Mouse (Mus musculus) intestine, postnatal 0 days (tissue): ENCODE data around the gene Gpr89. TPM values are rescaled to one million over a fixed set of nuclear protein-coding genes. Genes with fewer than 3 reads are reported as not detected.

Source experiments
- ATAC-seq: fragments of 200-750 bp; cut with Nextera tagmentation; 2 replicates; pipeline ENCODE4 v1.8.0; 2017; ENCODE audit warnings: mild to moderate bottlenecking, moderate TSS enrichment, moderate library complexity
- H3K27ac ChIP-seq: fragments of 300-500 bp; sonication (generic); 2 replicates; pipeline ENCODE4 v1.5.1; 2014; ENCODE audit warnings: mild to moderate bottlenecking, low read depth, low read length, moderate library complexity
- H3K27me3 ChIP-seq: fragments of 300-500 bp; sonication (generic); replicated peaks from 2 replicates; pipeline ENCODE4 v1.6.1; 2014; ENCODE audit warnings: low read length, mixed read lengths; ENCODE audit not compliant: control insufficient read depth, insufficient read depth
- H3K36me3 ChIP-seq: fragments of 300-500 bp; sonication (generic); 2 replicates; pipeline ENCODE4 v1.6.1; 2014; ENCODE audit warnings: mild to moderate bottlenecking, moderate library complexity; ENCODE audit not compliant: control insufficient read depth, insufficient read depth
- H3K4me1 ChIP-seq: fragments of 300-500 bp; sonication (generic); replicated peaks from 2 replicates; pipeline ENCODE4 v1.6.1; 2014; ENCODE audit warnings: antibody characterized with exemption, low read length, mixed read lengths; ENCODE audit not compliant: control insufficient read depth, insufficient read depth
- H3K4me2 ChIP-seq: fragments of 300-500 bp; sonication (generic); replicated peaks from 2 replicates; pipeline ENCODE4 v1.6.1; 2014; ENCODE audit warnings: low read depth, mild to moderate bottlenecking, moderate library complexity
- H3K4me3 ChIP-seq: fragments of 300-500 bp; sonication (generic); 2 replicates; pipeline ENCODE4 v1.5.1; 2014; ENCODE audit warnings: low read depth, low read length
- H3K9ac ChIP-seq: fragments of 300-500 bp; sonication (generic); 2 replicates; pipeline ENCODE4 v1.6.1; 2014; ENCODE audit warnings: mild to moderate bottlenecking, low read depth, low read length
- H3K9me3 ChIP-seq: fragments of 300-500 bp; sonication (generic); 2 replicates; pipeline ENCODE4 v1.6.1; 2016; ENCODE audit warnings: mixed run types; ENCODE audit not compliant: control insufficient read depth
- CTCF ChIP-seq: sonication (generic); IDR thresholded peaks from 2 replicates; pipeline ENCODE4 v1.5.1; 2016; ENCODE audit warnings: low read depth, mild to moderate bottlenecking, control low read depth, antibody characterized with exemption, moderate library complexity
- WGBS: fragments of 180-500 bp; shearing (Covaris S2); extraction: QIAGEN DNeasy Blood & Tissue Kit; methylation state at CpG from one replicate; pipeline ENCODE4 v1.1.7; 2014; 5-methylcytosine and 5-hydroxymethylcytosine counted together
- polyA plus RNA-seq: library from polyadenylated mRNA; unstranded; fragments of >200 nt; fragmentation: Nextera tagmentation; extraction: Ambion mirVana; gene quantifications from 2 replicates; pipeline ENCODE4 v1.2.1, GENCODE M21; 2015

Gpr89 gene
- polyA plus RNA-seq, 1 experiment from 2014 or later, result 76.6 TPM

GRCm38 (mm10) chr3:96931261-96931681, 26.1 kb upstream of the Gpr89 start:
- no peak for TF ChIP-seq CTCF
- no peak overlapping the region for H3K4me3 ChIP-seq
- H3K4me1 ChIP-seq, result no peaks in the 10 kb centered on the region
- no peak overlapping the region for H3K4me2 ChIP-seq
- H3K36me3 ChIP-seq, result no peaks in the 10 kb centered on the region
- no peak overlapping the region for H3K9ac ChIP-seq
- no peaks in the 10 kb centered on the region for H3K9me3 ChIP-seq
- no peaks in the 10 kb centered on the region; the same call in 1 of the 2 replicates for H3K27me3 ChIP-seq
- ATAC-seq, result no peak
- 34% methylated on average over 5 of the region's 5 CpGs for WGBS
- H3K27ac ChIP-seq, result no peak overlapping the region

- 52% methylated on average over 6 of the region's 6 CpGs for WGBS
- H3K4me1 ChIP-seq, result no peaks in the 10 kb centered on the region
Measured at GRCm38 (mm10) chr3:96925920-96926319, 20.8 kb upstream of the Gpr89 start, which contains the start of gene Gja8. Gene Gja8 (minus strand): TSS chr3:96926020.

GRCm38 (mm10) chr3:96924631-96925030, 19.5 kb upstream of the Gpr89 start:
- Histone ChIP-seq H3K36me3 (no peaks in the 10 kb centered on the region), H3K9me3 (no peaks in the 10 kb centered on the region), H3K27me3 (no peaks in the 10 kb centered on the region), H3K4me3 (no peak overlapping the region), H3K27ac (no peak overlapping the region), H3K4me1 (no peaks in the 10 kb centered on the region), H3K4me2 (no peak overlapping the region), H3K9ac (no peak overlapping the region)
- TF ChIP-seq CTCF, result no peak
- 74% methylated on average over 4 of the region's 4 CpGs for WGBS
- no peak for ATAC-seq

More at GRCm38 (mm10) chr3:96925920-96926319, 20.8 kb upstream of the Gpr89 start, which contains the start of gene Gja8:
- TF ChIP-seq CTCF, result no peak
- H3K27ac ChIP-seq, result no peak within 1 kb of the TSS
- no peaks in the 10 kb centered on the region for H3K36me3 ChIP-seq
- H3K27me3 ChIP-seq, result no peaks in the 10 kb centered on the region
- no peak within 1 kb of the TSS for H3K4me3 ChIP-seq
- no peak for ATAC-seq
- H3K4me2 ChIP-seq, result no peak within 1 kb of the TSS
- no peak within 1 kb of the TSS for H3K9ac ChIP-seq
- no peaks in the 10 kb centered on the region for H3K9me3 ChIP-seq

GRCm38 (mm10) chr3:96920991-96921390, 15.8 kb upstream of the Gpr89 start:
- Histone ChIP-seq H3K9ac (no peak overlapping the region), H3K9me3 (no peaks in the 10 kb centered on the region), H3K27ac (no peak overlapping the region), H3K27me3 (no peaks in the 10 kb centered on the region), H3K36me3 (no peaks in the 10 kb centered on the region), H3K4me3 (no peak overlapping the region), H3K4me2 (no peak overlapping the region), H3K4me1 (no peaks in the 10 kb centered on the region)
- TF ChIP-seq CTCF, result no peak
- 69% methylated on average over 7 of the region's 7 CpGs for WGBS
- ATAC-seq, result no peak

GRCm38 (mm10) chr3:96905592-96905991, 446 bp upstream of the Gpr89 start:
- no peaks in the 10 kb centered on the region for H3K27me3 ChIP-seq
- peaks cover 4% of the 10 kb centered on the region; the same call in 1 of the 2 replicates for H3K4me1 ChIP-seq
- no peak for ATAC-seq
- peak overlapping the region; percentile 79 for H3K4me3 ChIP-seq
- H3K36me3 ChIP-seq, result no peaks in the 10 kb centered on the region
- TF ChIP-seq CTCF, result no peak
- H3K9me3 ChIP-seq, result no peaks in the 10 kb centered on the region
- 36% methylated on average over 9 of the region's 9 CpGs for WGBS
- peak overlapping the region; percentile 90 for H3K9ac ChIP-seq
- no peak overlapping the region for H3K27ac ChIP-seq
- H3K4me2 ChIP-seq, result peak overlapping the region; percentile 95

- no peaks in the 10 kb centered on the region for H3K9me3 ChIP-seq
- WGBS, result 9% methylated on average over 14 of the region's 14 CpGs
- no peak for ATAC-seq
- peak within 1 kb of the TSS; percentile 90 for H3K9ac ChIP-seq
- TF ChIP-seq CTCF, result no peak
- no peaks in the 10 kb centered on the region for H3K36me3 ChIP-seq
- H3K27ac ChIP-seq, result peak within 1 kb of the TSS; percentile 77
- peak within 1 kb of the TSS; percentile 95 for H3K4me2 ChIP-seq
- no peaks in the 10 kb centered on the region for H3K27me3 ChIP-seq
- peaks cover 4% of the 10 kb centered on the region; the same call in 1 of the 2 replicates for H3K4me1 ChIP-seq
- peak within 1 kb of the TSS; percentile 79 for H3K4me3 ChIP-seq
Measured at GRCm38 (mm10) chr3:96904393-96904792, 753 bp downstream of the Gpr89 start, which contains the start of gene Gja5. Gene Gja5 (plus strand): TSS chr3:96904693.
